Mouse (Mus musculus): ENCODE measurements around the gene Itpr2. TPM values are rescaled to one million over a fixed set of nuclear protein-coding genes. Genes with fewer than 3 reads are reported as not detected.

The Itpr2 gene
- polyA plus RNA-seq, 1 experiment, result 10.9 TPM

DNA sequence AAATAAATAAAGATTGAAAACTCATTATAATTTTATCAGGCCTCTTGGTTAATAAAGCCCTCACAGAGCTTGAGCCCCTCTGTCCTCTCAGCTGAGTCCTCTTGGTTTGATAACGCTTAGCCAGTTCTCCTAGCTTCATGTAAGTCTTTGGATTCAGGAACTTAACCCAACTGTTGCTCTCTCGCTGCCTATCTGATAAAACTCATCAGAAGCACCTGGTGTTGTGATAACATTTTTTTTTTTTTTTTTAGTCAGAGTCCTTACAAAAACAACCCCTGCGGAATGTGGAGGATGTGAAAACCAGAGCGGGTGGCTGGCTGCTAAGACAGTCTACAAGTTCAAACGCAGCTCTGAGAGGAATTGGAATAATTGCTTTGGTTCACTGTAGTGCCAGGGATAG, 45.3 kb downstream of the Itpr2 start:
- peaks cover 11% of the 10 kb centered on the region for H3K4me1 ChIP-seq (ENCODE audit: control insufficient read depth, insufficient read depth, low read length)
- TF ChIP-seq POLR2A (IDR thresholded peaks at IDR 0.05; ENCODE audit: borderline replicate concordance, low read depth, low read length) (no peak), CTCF (IDR thresholded peaks at IDR 0.05; ENCODE audit: low read depth, low read length) (no peak)
- H3K4me3 ChIP-seq (ENCODE audit: insufficient read depth, low read length), result no peak overlapping the region
- no peak overlapping the region for H3K27ac ChIP-seq (ENCODE audit: insufficient read depth, low read depth, low read length)

DNA sequence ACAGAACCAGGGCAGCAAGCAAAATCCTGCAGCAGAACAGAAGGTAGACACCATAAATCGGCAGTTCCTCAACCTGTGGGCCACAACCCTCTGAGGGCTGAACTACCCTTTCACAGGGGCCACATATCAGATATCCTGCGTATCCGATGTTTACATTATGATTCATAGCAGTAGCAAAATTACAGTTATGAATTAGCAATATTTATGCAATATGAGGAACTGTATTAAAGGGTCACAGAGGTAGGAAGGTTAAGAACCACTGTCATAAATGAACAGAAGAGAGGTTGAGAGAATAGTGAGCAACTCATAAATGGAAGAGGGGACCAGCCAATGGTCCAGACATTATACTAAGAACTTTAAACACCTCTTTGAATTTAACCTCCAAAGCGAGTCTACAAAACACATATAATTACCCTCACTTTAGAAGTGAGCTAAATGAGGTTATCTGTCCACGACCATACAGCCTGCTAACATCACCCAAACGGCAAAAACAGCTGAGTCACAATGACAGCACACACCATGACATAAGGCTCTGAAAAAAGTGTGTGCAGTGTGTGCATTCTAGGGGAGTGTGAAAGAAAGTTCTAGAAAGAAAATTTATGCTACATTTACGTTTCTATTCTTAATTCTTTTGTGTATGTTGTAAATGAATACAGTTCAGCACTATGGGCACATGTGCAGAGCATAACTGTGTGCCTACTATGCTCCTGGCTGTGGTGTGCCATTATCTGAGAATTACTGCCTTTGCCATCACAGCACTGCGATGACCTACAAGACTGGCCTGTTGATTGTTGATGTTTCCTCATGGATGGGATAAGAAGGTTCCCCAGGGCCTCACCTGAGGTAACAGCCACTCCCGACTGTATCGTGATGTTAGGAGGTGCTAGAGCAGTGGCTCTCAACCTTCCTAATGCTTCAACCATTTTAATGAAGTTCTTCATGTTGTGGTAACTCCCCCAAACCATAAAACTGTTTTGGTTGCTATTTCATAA, 47.2 kb downstream of the Itpr2 start:
- no peak overlapping the region for H3K4me3 ChIP-seq (ENCODE audit: insufficient read depth, low read length)

DNA sequence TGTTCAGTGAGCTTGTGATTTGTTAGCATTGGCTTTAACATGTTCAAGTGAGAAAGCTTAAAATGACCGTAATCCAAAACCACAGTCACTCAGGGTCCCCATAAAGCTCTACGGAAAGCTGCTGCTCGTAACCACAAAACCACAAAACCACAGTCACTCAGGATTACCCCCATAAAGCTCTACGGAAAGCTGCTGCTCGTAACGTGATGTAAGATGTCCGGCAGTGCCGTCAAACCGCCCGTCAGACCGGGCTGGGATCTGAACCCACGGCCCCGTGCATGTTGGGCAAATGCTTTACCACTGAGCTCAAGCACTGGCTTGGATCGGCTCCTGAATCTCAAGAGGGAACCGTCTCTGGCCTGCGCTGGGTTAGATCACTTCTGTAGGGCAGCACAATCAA, 49.5 kb downstream of the Itpr2 start:
- Histone ChIP-seq H3K27ac (ENCODE audit: insufficient read depth, low read depth, low read length) (no peak overlapping the region), H3K4me1 (ENCODE audit: control insufficient read depth, insufficient read depth, low read length) (peaks cover 9% of the 10 kb centered on the region)
- TF ChIP-seq POLR2A (IDR thresholded peaks at IDR 0.05; ENCODE audit: borderline replicate concordance, low read depth, low read length), result no peak
- no peak for TF ChIP-seq CTCF (IDR thresholded peaks at IDR 0.05; ENCODE audit: low read depth, low read length)

More for the DNA sequence above, 47.2 kb downstream of the Itpr2 start:
- Histone ChIP-seq H3K27ac (ENCODE audit: insufficient read depth, low read depth, low read length) (no peak overlapping the region), H3K4me1 (ENCODE audit: control insufficient read depth, insufficient read depth, low read length) (peaks cover 11% of the 10 kb centered on the region)
- no peak for TF ChIP-seq POLR2A (IDR thresholded peaks at IDR 0.05; ENCODE audit: borderline replicate concordance, low read depth, low read length)
- no peak for TF ChIP-seq CTCF (IDR thresholded peaks at IDR 0.05; ENCODE audit: low read depth, low read length)

DNA sequence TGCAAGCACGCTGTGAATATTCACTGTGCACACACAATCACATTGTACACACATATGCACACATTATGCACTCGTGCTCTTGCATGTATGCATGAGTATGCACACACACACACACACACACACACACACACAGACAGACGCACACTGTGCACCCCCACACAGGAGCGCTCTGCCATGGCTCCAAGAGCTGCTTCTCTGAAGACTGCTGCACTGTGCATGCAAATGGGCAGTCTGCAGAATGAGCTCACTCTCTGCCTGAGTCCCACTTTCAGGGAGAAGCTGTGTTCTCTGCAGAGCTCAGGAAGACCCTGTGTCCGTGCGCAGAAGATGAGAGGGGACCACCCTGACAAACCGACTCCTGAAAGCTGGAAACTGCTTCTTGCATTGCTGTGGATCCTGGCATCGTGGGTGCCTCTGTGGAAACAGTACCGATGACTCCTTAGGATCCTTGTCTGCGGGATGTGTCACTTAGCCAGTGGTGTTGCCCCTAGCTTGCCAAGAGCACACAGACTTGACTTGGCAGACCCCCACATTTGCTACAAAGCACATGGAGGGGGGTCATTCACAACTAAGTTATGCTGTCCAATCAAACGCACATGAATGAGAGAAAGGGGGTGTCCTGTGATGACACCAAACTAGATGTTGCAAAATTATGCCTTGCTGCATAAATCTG, 55.9 kb downstream of the Itpr2 start:
- Histone ChIP-seq H3K4me1 (ENCODE audit: control insufficient read depth, insufficient read depth, low read length) (no peaks in the 10 kb centered on the region), H3K4me3 (ENCODE audit: insufficient read depth, low read length) (no peak overlapping the region), H3K27ac (ENCODE audit: insufficient read depth, low read depth, low read length) (no peak overlapping the region)
- TF ChIP-seq CTCF (IDR thresholded peaks at IDR 0.05; ENCODE audit: low read depth, low read length), result no peak
- TF ChIP-seq POLR2A (IDR thresholded peaks at IDR 0.05; ENCODE audit: borderline replicate concordance, low read depth, low read length), result no peak

More for the DNA sequence above, 49.5 kb downstream of the Itpr2 start:
- no peak overlapping the region for H3K4me3 ChIP-seq (ENCODE audit: insufficient read depth, low read length)

DNA sequence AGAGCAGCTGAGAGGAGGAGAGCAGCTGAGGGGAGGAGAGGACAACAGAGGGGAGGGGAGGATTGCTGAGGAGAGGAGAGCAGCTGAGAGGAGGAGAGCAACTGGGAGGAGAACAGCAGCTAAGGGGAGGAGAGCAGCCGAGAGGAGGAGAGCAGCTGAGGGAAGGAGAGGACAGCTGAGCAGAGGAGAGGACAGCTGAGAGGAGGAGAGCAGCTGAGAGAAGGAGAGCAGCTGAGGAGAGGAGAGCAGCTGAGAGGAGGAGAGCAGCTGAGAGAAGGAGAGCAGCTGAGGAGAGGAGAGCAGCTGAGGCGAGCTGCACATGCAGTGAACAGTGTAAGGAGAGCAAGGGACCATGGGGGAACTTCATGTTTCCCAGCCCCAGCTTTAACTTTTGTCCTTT, 62.2 kb downstream of the Itpr2 start:
- Histone ChIP-seq H3K27ac (ENCODE audit: insufficient read depth, low read depth, low read length) (no peak overlapping the region), H3K4me3 (ENCODE audit: insufficient read depth, low read length) (no peak overlapping the region), H3K4me1 (ENCODE audit: control insufficient read depth, insufficient read depth, low read length) (peaks cover 8% of the 10 kb centered on the region; the same call in 1 of the 2 replicates)
- no peak for TF ChIP-seq POLR2A (IDR thresholded peaks at IDR 0.05; ENCODE audit: borderline replicate concordance, low read depth, low read length)
- no peak for TF ChIP-seq CTCF (IDR thresholded peaks at IDR 0.05; ENCODE audit: low read depth, low read length)

DNA sequence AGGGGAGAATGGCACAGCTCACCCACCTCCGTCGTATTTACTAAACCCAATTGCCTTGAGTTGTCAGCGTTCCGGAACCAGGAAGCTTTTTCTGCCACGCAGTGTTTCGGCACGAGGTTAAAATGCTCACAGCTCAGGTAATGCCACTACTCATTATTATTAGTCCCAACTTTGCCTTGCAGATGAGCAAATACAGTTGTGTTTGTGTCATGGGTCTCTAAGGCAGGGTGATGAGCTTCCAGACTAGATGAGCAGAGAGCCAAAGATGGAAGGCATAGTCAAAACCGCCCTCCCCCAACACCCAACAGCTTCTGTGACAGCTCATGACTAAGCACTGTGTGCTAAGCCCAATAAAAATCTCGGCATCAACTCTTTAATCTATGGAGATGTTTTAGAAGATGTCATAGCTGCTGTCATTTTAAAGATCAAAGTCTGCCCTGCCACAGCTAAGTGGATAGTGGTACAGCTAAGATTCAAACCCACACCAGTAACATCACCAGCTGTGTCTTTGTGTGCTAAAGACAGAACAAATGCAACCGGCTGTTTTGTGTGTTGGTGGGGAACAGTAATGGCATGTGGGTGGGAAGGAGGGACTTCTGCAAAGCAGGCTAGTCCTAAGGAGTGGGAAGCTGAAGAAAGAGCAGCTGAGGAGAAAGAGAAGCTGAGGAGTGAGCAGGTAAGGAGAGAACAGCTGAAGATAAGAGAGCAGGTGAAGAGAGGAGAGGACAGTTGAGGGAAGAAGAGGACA, 62.8 kb downstream of the Itpr2 start:
- Histone ChIP-seq H3K27ac (ENCODE audit: insufficient read depth, low read depth, low read length) (no peak overlapping the region), H3K4me3 (ENCODE audit: insufficient read depth, low read length) (no peak overlapping the region), H3K4me1 (ENCODE audit: control insufficient read depth, insufficient read depth, low read length) (peaks cover 8% of the 10 kb centered on the region; the same call in 1 of the 2 replicates)
- TF ChIP-seq POLR2A (IDR thresholded peaks at IDR 0.05; ENCODE audit: borderline replicate concordance, low read depth, low read length), result no peak
- no peak for TF ChIP-seq CTCF (IDR thresholded peaks at IDR 0.05; ENCODE audit: low read depth, low read length)

DNA sequence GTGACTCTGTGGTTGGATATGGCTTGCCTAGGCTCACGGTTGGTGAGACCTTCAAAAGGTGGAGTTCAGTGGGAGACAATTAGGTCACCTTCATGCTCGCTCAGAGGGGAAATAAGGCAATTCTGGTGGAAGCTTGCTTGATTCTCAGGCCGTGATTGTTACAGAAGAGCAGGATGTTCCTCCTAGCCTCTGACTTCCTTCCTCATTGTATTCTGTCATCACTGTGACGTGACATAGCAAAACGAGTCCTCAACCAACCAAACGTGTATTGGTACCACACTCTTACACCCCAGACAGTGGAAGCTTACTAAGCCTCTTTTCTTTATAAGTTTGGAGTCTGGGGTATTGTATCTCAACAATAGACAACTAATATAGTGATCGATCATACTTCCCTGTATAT, 64.0 kb downstream of the Itpr2 start:
- Histone ChIP-seq H3K4me3 (ENCODE audit: insufficient read depth, low read length) (no peak overlapping the region), H3K4me1 (ENCODE audit: control insufficient read depth, insufficient read depth, low read length) (peaks cover 8% of the 10 kb centered on the region; the same call in 1 of the 2 replicates), H3K27ac (ENCODE audit: insufficient read depth, low read depth, low read length) (no peak overlapping the region)
- TF ChIP-seq POLR2A (IDR thresholded peaks at IDR 0.05; ENCODE audit: borderline replicate concordance, low read depth, low read length) (no peak), CTCF (IDR thresholded peaks at IDR 0.05; ENCODE audit: low read depth, low read length) (no peak)

DNA sequence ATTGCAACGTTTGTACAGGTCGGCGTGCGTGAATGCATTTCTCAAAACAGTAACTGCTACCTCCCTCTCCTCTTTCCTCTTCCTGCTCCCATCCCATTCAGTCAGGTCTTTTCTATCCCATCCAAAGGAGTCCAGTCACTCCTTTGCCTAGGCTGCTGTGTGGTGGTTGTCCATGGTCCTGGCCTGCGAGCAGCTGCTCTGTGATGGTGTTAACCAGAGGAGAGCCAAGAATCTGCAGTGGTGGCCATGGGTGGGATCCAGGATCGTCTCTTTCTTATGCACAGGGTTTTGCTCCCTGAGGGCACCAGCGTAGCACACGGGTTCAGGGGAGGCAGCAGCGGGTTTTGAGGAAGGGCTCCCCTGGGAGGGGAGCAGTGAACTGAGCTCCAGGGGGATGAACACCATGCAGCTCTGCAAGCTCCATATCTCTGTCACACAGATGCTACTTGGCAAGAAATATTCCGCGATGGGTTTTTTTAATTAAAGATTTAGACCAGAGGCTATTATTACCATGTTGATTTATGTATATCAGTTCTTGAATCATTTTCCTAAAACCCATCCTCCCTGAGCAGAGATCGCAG, 65.0 kb downstream of the Itpr2 start:
- Histone ChIP-seq H3K27ac (ENCODE audit: insufficient read depth, low read depth, low read length) (no peak overlapping the region), H3K4me3 (ENCODE audit: insufficient read depth, low read length) (no peak overlapping the region), H3K4me1 (ENCODE audit: control insufficient read depth, insufficient read depth, low read length) (peaks cover 11% of the 10 kb centered on the region)
- no peak for TF ChIP-seq POLR2A (IDR thresholded peaks at IDR 0.05; ENCODE audit: borderline replicate concordance, low read depth, low read length)
- TF ChIP-seq CTCF (IDR thresholded peaks at IDR 0.05; ENCODE audit: low read depth, low read length), result no peak

DNA sequence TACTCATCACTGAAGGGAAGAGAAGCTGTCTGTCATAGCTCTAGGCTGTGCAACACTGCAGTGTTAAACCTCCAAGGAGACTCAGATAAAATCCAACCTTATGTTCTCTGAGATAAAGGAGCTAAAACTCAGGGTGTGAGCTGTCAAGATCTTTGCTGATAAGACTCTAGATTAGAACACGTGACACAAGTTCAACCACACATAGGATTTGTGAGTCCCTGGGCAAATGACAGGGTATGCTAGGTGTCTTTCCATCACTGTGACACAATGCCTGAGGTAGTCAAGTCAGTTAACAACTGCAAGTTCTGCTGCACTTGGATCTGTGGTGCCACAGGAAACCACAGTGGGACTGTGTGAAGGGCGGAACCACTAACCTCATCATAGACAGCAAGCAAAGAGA, 67.8 kb downstream of the Itpr2 start:
- TF ChIP-seq CTCF (IDR thresholded peaks at IDR 0.05; ENCODE audit: low read depth, low read length) (no peak), POLR2A (IDR thresholded peaks at IDR 0.05; ENCODE audit: borderline replicate concordance, low read depth, low read length) (no peak)
- Histone ChIP-seq H3K27ac (ENCODE audit: insufficient read depth, low read depth, low read length) (no peak overlapping the region), H3K4me3 (ENCODE audit: insufficient read depth, low read length) (no peak overlapping the region), H3K4me1 (ENCODE audit: control insufficient read depth, insufficient read depth, low read length) (peaks cover 11% of the 10 kb centered on the region)
